Mouse (Mus musculus): ENCODE results near the gene Prr7.
A peak's percentile ranks its signal among the peaks of the same experiment; 100 is the strongest.

The Prr7 gene

GRCm38 (mm10) chr13:55506697-55507096 lies 42.6 kb downstream of the Prr7 start:
- no peak for DNase-seq (ENCODE audit: low spot score in 2 of 2)

GRCm38 (mm10) chr13:55507877-55508276 lies 43.8 kb downstream of the Prr7 start:
- no peak for DNase-seq (ENCODE audit: low spot score in 2 of 2)

DNA sequence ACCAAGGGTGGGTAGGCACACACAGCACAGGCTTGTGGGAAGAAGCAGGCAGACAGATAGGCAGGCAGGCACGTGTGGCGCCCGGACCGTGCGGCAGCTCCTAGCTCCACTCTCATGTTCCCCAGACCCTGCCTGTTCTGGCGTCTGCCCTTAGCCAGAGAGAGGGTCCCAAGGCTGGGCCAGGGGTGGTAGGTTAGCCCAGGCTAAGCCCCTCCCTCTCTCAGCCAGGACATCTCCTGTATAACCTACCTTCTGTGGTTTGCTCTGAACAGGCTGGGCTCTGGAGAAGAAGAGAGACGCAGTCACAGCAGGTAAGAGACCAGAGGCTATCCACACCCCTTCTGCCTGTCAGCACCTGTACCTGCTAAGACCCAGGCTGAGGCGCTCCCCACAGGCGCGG lies 44.5 kb downstream of the Prr7 start:
- DNase-seq (ENCODE audit: low spot score in 2 of 2) = no peak

DNA sequence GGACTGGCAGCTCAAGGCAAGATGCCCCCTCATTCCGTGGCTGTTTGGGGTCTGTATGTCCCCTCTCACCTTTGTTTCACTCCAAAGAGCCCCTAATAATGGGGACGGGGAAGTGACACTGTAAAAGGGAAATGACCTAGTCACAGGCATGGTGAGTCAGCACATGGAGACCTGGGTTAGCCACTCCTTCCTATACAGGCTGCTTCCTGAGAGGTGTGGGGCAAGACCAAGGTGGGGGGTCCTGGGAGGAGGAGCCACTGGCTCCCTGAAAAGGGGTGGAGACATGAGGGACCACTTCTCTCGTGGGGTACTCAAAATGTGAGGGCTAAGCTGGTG lies 46.2 kb downstream of the Prr7 start:
- DNase-seq (ENCODE audit: low spot score in 2 of 2) = no peak

- DNase-seq (ENCODE audit: low spot score in 2 of 2) = peak in 1 of 2 experiments; percentile 55
These were observed 46.8 kb downstream of the Prr7 start for GRCm38 (mm10) chr13:55510668-55511491.

- DNase-seq (ENCODE audit: low spot score in 2 of 2) = no peak
These were observed 47.4 kb downstream of the Prr7 start for GRCm38 (mm10) chr13:55511492-55511861.

- DNase-seq (ENCODE audit: low spot score in 2 of 2) = peak; percentile 34 to 76
These were observed 48.4 kb downstream of the Prr7 start for GRCm38 (mm10) chr13:55512379-55513031.

DNA sequence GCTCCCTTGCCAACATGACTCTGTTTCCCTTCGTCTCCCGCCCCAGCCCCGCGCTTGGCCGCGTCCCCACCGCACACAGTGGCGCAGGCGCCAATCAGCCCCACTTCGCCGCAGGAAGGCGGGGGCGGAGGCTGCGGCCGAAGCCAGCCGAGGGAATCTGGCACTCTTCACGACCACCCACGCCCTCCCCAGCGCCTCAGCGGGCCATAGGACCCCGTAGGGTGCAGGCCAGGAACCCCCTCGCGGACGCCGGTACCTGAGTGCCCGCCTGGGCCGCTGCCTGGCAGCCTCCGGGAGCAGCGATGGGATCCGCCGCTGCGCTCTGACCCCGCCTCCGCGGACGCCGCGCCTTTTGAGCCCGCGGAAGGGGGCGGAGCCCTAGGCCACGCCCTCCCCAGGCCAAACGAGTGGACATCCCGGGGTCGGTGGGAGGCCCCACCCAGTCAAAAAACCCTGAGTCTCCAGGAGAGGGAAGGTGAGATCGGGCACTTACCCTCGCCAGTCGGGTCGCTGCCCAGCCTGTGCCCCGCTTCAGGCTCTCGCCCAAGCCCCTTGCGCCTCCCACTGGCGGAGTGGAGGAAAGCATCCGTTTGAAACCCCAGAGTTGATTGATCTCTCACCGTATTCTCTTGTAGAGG lies 49.2 kb downstream of the Prr7 start, which contains the start of gene Pdlim7:
TSS of gene Pdlim7 (minus strand) at position 566 of the 638 bp plus-strand sequence.
- DNase-seq (ENCODE audit: low spot score in 2 of 2) = peak; percentile 88 to 94

GRCm38 (mm10) chr13:55513828-55514227 lies 49.8 kb downstream of the Prr7 start:
- no peak for DNase-seq (ENCODE audit: low spot score in 2 of 2)

GRCm38 (mm10) chr13:55516955-55517354 lies 52.9 kb downstream of the Prr7 start:
- peak; percentile 81 to 97 for DNase-seq (ENCODE audit: low spot score in 2 of 2)

GRCm38 (mm10) chr13:55519606-55520005 lies 55.5 kb downstream of the Prr7 start:
- no peak for DNase-seq (ENCODE audit: low spot score in 2 of 2)

DNA sequence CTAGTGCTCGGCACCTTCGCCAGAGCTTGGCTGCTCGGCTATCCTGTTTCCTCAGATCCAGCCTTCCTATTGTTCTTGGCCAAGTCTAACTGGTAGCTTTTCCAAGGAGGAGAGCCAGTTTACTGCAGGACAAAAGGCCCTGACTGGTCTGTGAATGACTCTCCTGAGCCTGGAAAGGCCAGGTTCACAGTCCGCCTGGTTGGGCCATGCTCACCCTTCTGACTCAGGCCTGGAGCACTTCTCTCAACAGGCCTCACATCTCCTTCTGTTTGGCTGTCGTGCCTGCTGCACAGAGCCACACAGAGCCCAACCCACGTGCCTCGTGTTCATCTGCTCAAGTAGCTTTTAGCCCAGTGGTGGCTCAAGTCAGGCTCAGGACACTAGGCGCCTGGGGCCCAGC lies 58.7 kb downstream of the Prr7 start:
- no peak for DNase-seq (ENCODE audit: low spot score in 2 of 2)

Measured in spleen, postnatal 4 days (tissue).